Mouse (Mus musculus): ENCODE data around the gene Hoxd4.

Gene Hoxd4

GRCm38 (mm10) chr2:74678891-74679595, 32.7 kb upstream of the Hoxd4 start, which contains the start of gene Hoxd11:
Hoxd11 (plus strand) TSS chr2:74679557.
- no peak for DNase-seq (ENCODE audit: low read depth in 1 of 2, low spot score in 2 of 2)

GRCm38 (mm10) chr2:74679596-74679971, 32.1 kb upstream of the Hoxd4 start:
- no peak for DNase-seq (ENCODE audit: low read depth in 1 of 2, low spot score in 2 of 2)

GRCm38 (mm10) chr2:74679980-74680379, 31.7 kb upstream of the Hoxd4 start:
- no peak for DNase-seq (ENCODE audit: low read depth in 1 of 2, low spot score in 2 of 2)

- DNase-seq (ENCODE audit: low read depth in 1 of 2, low spot score in 2 of 2), result no peak
Measured at GRCm38 (mm10) chr2:74680561-74681398, 30.9 kb upstream of the Hoxd4 start.

- no peak for DNase-seq (ENCODE audit: low read depth in 1 of 2, low spot score in 2 of 2)
Measured at GRCm38 (mm10) chr2:74681594-74682531, 29.9 kb upstream of the Hoxd4 start.

- DNase-seq (ENCODE audit: low read depth in 1 of 2, low spot score in 2 of 2), result no peak
Measured at GRCm38 (mm10) chr2:74682796-74683195, 28.9 kb upstream of the Hoxd4 start.

GRCm38 (mm10) chr2:74683471-74683951, 28.2 kb upstream of the Hoxd4 start:
- DNase-seq (ENCODE audit: low read depth in 1 of 2, low spot score in 2 of 2), result no peak

- DNase-seq (ENCODE audit: low read depth in 1 of 2, low spot score in 2 of 2), result no peak
Measured at GRCm38 (mm10) chr2:74684106-74684505, 27.6 kb upstream of the Hoxd4 start.

- no peak for DNase-seq (ENCODE audit: low read depth in 1 of 2, low spot score in 2 of 2)
Measured at GRCm38 (mm10) chr2:74685059-74685603, 26.6 kb upstream of the Hoxd4 start.

GRCm38 (mm10) chr2:74686301-74686987, 25.3 kb upstream of the Hoxd4 start:
- DNase-seq (ENCODE audit: low read depth in 1 of 2, low spot score in 2 of 2), result no peak

- DNase-seq (ENCODE audit: low read depth in 1 of 2, low spot score in 2 of 2), result no peak
Measured at GRCm38 (mm10) chr2:74686988-74687697, 24.6 kb upstream of the Hoxd4 start.

GRCm38 (mm10) chr2:74687698-74688555, 23.8 kb upstream of the Hoxd4 start:
- no peak for DNase-seq (ENCODE audit: low read depth in 1 of 2, low spot score in 2 of 2)

GRCm38 (mm10) chr2:74688795-74689573, 22.7 kb upstream of the Hoxd4 start:
- DNase-seq (ENCODE audit: low read depth in 1 of 2, low spot score in 2 of 2), result no peak

- no peak for DNase-seq (ENCODE audit: low read depth in 1 of 2, low spot score in 2 of 2)
Measured at GRCm38 (mm10) chr2:74689574-74690337, 22.0 kb upstream of the Hoxd4 start.

GRCm38 (mm10) chr2:74690338-74690716, 21.4 kb upstream of the Hoxd4 start:
- DNase-seq (ENCODE audit: low read depth in 1 of 2, low spot score in 2 of 2), result no peak

- no peak for DNase-seq (ENCODE audit: low read depth in 1 of 2, low spot score in 2 of 2)
Measured at GRCm38 (mm10) chr2:74691022-74691951, 20.4 kb upstream of the Hoxd4 start, which contains the start of gene Hoxd10. Hoxd10 (plus strand) TSS chr2:74691924.
